Mouse (Mus musculus): Measurements from ENCODE around the gene Kdsr. TPM values are rescaled to one million over a fixed set of nuclear protein-coding genes. Genes with fewer than 3 reads are reported as not detected.

Kdsr gene
- total and polyA plus RNA-seq, 3 experiments, result 3.3 to 6.3 (median 4.7) TPM

GRCm38 (mm10) chr1:106711356-106712125 lies 48.0 kb downstream of the Kdsr start:
- H3K79me2 ChIP-seq (replicated peaks; ENCODE audit: control insufficient read depth, extremely low read depth, insufficient read depth, poor library complexity, severe bottlenecking), result peaks cover 50% of the 10 kb centered on the region
- H3K36me3 ChIP-seq (replicated peaks in 1 of 2; ENCODE audit: control insufficient read depth in 1 of 2, insufficient read depth in 1 of 2, low read length in 1 of 2), result peaks cover 0 to under 1% of the 10 kb centered on the region in 2 experiments
- H3K27ac ChIP-seq (ENCODE audit: insufficient read depth, low read depth), result peak overlapping the region; percentile 65
- H3K4me3 ChIP-seq (replicated peaks in 1 of 3; ENCODE audit: low read depth in 2 of 3, low read length in 2 of 3, poor library complexity in 1 of 3), result peak overlapping the region; percentile 57 to 80 (median 75)
- TF ChIP-seq BHLHE40 (IDR thresholded peaks at IDR 0.05; ENCODE audit: low read depth, low read length), result no peak
- TF ChIP-seq MYC (IDR thresholded peaks at IDR 0.05; ENCODE audit: low read depth, low read length), result no peak
- TF ChIP-seq HCFC1 (IDR thresholded peaks at IDR 0.05; ENCODE audit: low read depth, low read length), result no peak
- TF ChIP-seq ETS1 (conservative IDR thresholded peaks at IDR 0.05; ENCODE audit: low read depth, low read length), result 0 out of 2 replicates have a peak, but pooled peaks have one; percentile 6
- no peak; the same call in 1 of the 2 replicates for TF ChIP-seq TCF12 (IDR thresholded peaks at IDR 0.05; ENCODE audit: low read depth, low read length)
- no peak for TF ChIP-seq MAX (IDR thresholded peaks at IDR 0.05; ENCODE audit: low read length)
- no peak; the same call in 1 of the 2 replicates for TF ChIP-seq MXI1 (IDR thresholded peaks at IDR 0.05; ENCODE audit: low read depth, low read length)
- no peak for TF ChIP-seq CHD2 (IDR thresholded peaks at IDR 0.05; ENCODE audit: low read length)
- TF ChIP-seq ELF1 (IDR thresholded peaks at IDR 0.05; ENCODE audit: low read depth, low read length), result peak; percentile 3; the same call in 1 of the 2 replicates
- no peak for TF ChIP-seq E2F4 (IDR thresholded peaks at IDR 0.05; ENCODE audit: insufficient replicate concordance, low read depth, low read length)
- no peak for TF ChIP-seq JUN (IDR thresholded peaks at IDR 0.05; ENCODE audit: insufficient read depth, low read depth, low read length)
- TF ChIP-seq RAD21 (IDR thresholded peaks at IDR 0.05; ENCODE audit: low read depth, low read length), result peak; percentile 43
- TF ChIP-seq TBP (conservative IDR thresholded peaks at IDR 0.05; ENCODE audit: low read depth, low read length), result no peak
- TF ChIP-seq JUND (conservative IDR thresholded peaks at IDR 0.05; ENCODE audit: low read depth, low read length), result no peak
- TF ChIP-seq MEF2A (IDR thresholded peaks at IDR 0.05; ENCODE audit: borderline replicate concordance, low read depth, low read length), result no peak
- no peak for TF ChIP-seq POLR2A (IDR thresholded peaks at IDR 0.05; ENCODE audit: low read depth, low read length)
- TF ChIP-seq SMC3 (IDR thresholded peaks at IDR 0.05; ENCODE audit: low read depth, low read length), result peak; percentile 56
- TF ChIP-seq IRF4 (IDR thresholded peaks at IDR 0.05; ENCODE audit: low read depth, low read length), result peak; percentile 9; the same call in 1 of the 2 replicates
- no peak for TF ChIP-seq USF2 (conservative IDR thresholded peaks at IDR 0.05; ENCODE audit: low read depth, low read length)
- 0 out of 2 replicates have a peak, but pooled peaks have one; percentile 56 for TF ChIP-seq UBTF (IDR thresholded peaks at IDR 0.05; ENCODE audit: low read depth, low read length)
- TF ChIP-seq USF1 (IDR thresholded peaks at IDR 0.05; ENCODE audit: low read depth, low read length), result no peak
- no peak for TF ChIP-seq MAZ (IDR thresholded peaks at IDR 0.05; ENCODE audit: low read depth, low read length)
- TF ChIP-seq MAFK (IDR thresholded peaks at IDR 0.05; ENCODE audit: insufficient replicate concordance, low read length), result no peak
- peak; percentile 15; the same call in 1 of the 2 replicates for TF ChIP-seq NELFE (IDR thresholded peaks at IDR 0.05; ENCODE audit: low read depth, low read length)
- peak; percentile 67 for TF ChIP-seq ZNF384 (IDR thresholded peaks at IDR 0.05; ENCODE audit: low read depth, low read length)
- TF ChIP-seq NRF1 (IDR thresholded peaks at IDR 0.05; ENCODE audit: low read depth, low read length), result 0 out of 2 replicates have a peak, but pooled peaks have one; percentile 9
- no peak for TF ChIP-seq SIN3A (IDR thresholded peaks at IDR 0.05; ENCODE audit: low read length)
- no peak for TF ChIP-seq POLR2AphosphoS2 (IDR thresholded peaks at IDR 0.05; ENCODE audit: low read depth, low read length)
- no peak for TF ChIP-seq ZKSCAN1 (IDR thresholded peaks at IDR 0.05; ENCODE audit: borderline replicate concordance, low read depth, low read length)
- no peak for TF ChIP-seq KAT2A (IDR thresholded peaks at IDR 0.05; ENCODE audit: insufficient replicate concordance, low read length)
- no peak for TF ChIP-seq ZC3H11A (IDR thresholded peaks at IDR 0.05; ENCODE audit: low read depth, low read length)
- no peak for TF ChIP-seq RCOR1 (conservative IDR thresholded peaks at IDR 0.05; ENCODE audit: low read depth, low read length)
- TF ChIP-seq PAX5 (IDR thresholded peaks at IDR 0.05; ENCODE audit: low read length), result no peak
- peak in 1 of 2 experiments; percentile 68; a peak in 2 of 4 replicates for TF ChIP-seq CTCF (conservative IDR thresholded peaks at IDR 0.05 in 1 of 2, IDR thresholded peaks at IDR 0.05 in 1 of 2; ENCODE audit: low read depth in 2 of 2, low read length in 2 of 2)
- no peak; the same call in 1 of the 2 replicates for TF ChIP-seq CHD1 (IDR thresholded peaks at IDR 0.05; ENCODE audit: low read depth, low read length)
- no peak for TF ChIP-seq EP300 (IDR thresholded peaks at IDR 0.05; ENCODE audit: low read length)
- no peak; the same call in 1 of the 2 replicates for TF ChIP-seq ZMIZ1 (IDR thresholded peaks at IDR 0.05; ENCODE audit: low read depth, low read length)
- TF ChIP-seq GABPA (IDR thresholded peaks at IDR 0.05; ENCODE audit: insufficient replicate concordance, low read depth, low read length), result no peak
- in situ Hi-C loops (cut with MboI; ENCODE audit: low pct_ligation_motif_present, low pct_unique_long_range_greater_than_20kb, low sequenced_read_pairs) (loop anchor here (5.0 to 25.0 kb wide), 4 partner anchors 89 to 649 kb away; no protein-coding TSS in a partner anchor), dilution Hi-C loops (cut with MboI; ENCODE audit: extremely low pct_ligation_motif_present, extremely low pct_unique_long_range_greater_than_20kb, low sequenced_read_pairs) (loop anchor here (25.0 kb wide), 1 partner anchor 174 kb away; no protein-coding TSS in a partner anchor)
- H3K4me1 ChIP-seq (ENCODE audit: control insufficient read depth in 1 of 2, insufficient read depth in 2 of 2), result peaks cover 8 to 58% of the 10 kb centered on the region in 2 experiments
- no peaks in the 10 kb centered on the region for H3K9me3 ChIP-seq (replicated peaks; ENCODE audit: low read length)
- H3K4me2 ChIP-seq (ENCODE audit: insufficient read depth, low read depth, poor library complexity, severe bottlenecking), result peak overlapping the region; percentile 25
- H3K9ac ChIP-seq (ENCODE audit: insufficient read depth, low read depth), result peak overlapping the region; percentile 29
- DNase-seq (ENCODE audit: extremely low read depth), result no peak
- H3K27me3 ChIP-seq (replicated peaks), result no peaks in the 10 kb centered on the region

All from CH12.LX (cell line).